Mouse (Mus musculus): ENCODE measurements around the gene Hcn2.
A peak's percentile ranks its signal among the peaks of the same experiment; 100 is the strongest.

Gene Hcn2

GRCm38 (mm10) chr10:79712029-79712428 lies 4.4 kb upstream of the Hcn2 start:
- DNase-seq, result peak; percentile 35

GRCm38 (mm10) chr10:79712499-79713126 lies 3.8 kb upstream of the Hcn2 start:
- DNase-seq, result peak; percentile 71

- no peak for DNase-seq
Observed at GRCm38 (mm10) chr10:79713163-79713562, 3.3 kb upstream of the Hcn2 start.

GRCm38 (mm10) chr10:79714996-79715395 lies 1.4 kb upstream of the Hcn2 start:
- DNase-seq, result no peak

- DNase-seq, result no peak
Observed at GRCm38 (mm10) chr10:79716988-79717355, 538 bp downstream of the Hcn2 start.

GRCm38 (mm10) chr10:79717640-79718357 lies 1.4 kb downstream of the Hcn2 start:
- peak; percentile 58 for DNase-seq

GRCm38 (mm10) chr10:79721089-79721488 lies 4.7 kb downstream of the Hcn2 start:
- DNase-seq, result no peak

GRCm38 (mm10) chr10:79723047-79723446 lies 6.6 kb downstream of the Hcn2 start:
- no peak for DNase-seq

- DNase-seq, result no peak
Observed at GRCm38 (mm10) chr10:79723692-79724091, 7.3 kb downstream of the Hcn2 start.

- DNase-seq, result peak; percentile 62
Observed at GRCm38 (mm10) chr10:79726090-79726489, 9.7 kb downstream of the Hcn2 start.

GRCm38 (mm10) chr10:79728323-79729249 lies 12.2 kb downstream of the Hcn2 start:
- no peak for DNase-seq

GRCm38 (mm10) chr10:79729357-79729965 lies 13.0 kb downstream of the Hcn2 start:
- DNase-seq, result no peak

GRCm38 (mm10) chr10:79732500-79732899 lies 16.1 kb downstream of the Hcn2 start:
- peak; percentile 58 for DNase-seq

- no peak for DNase-seq
Observed at GRCm38 (mm10) chr10:79733847-79734246, 17.4 kb downstream of the Hcn2 start.

- DNase-seq, result no peak
Observed at GRCm38 (mm10) chr10:79735361-79735760, 18.9 kb downstream of the Hcn2 start.

GRCm38 (mm10) chr10:79736706-79737105 lies 20.3 kb downstream of the Hcn2 start:
- no peak for DNase-seq

GRCm38 (mm10) chr10:79738259-79738658 lies 21.8 kb downstream of the Hcn2 start:
- peak; percentile 21 for DNase-seq

GRCm38 (mm10) chr10:79739234-79739633 lies 22.8 kb downstream of the Hcn2 start:
- no peak for DNase-seq

- DNase-seq, result no peak
Observed at GRCm38 (mm10) chr10:79740863-79741262, 24.4 kb downstream of the Hcn2 start.

GRCm38 (mm10) chr10:79743161-79743560 lies 26.7 kb downstream of the Hcn2 start:
- no peak for DNase-seq

- DNase-seq, result no peak
Observed at GRCm38 (mm10) chr10:79743650-79744365, 27.4 kb downstream of the Hcn2 start.

- DNase-seq, result no peak
Observed at GRCm38 (mm10) chr10:79745411-79745810, 29.0 kb downstream of the Hcn2 start.

Data from thymus, postnatal 25 days (tissue).